Mouse (Mus musculus): ENCODE measurements around the gene Dlk1.

GRCm38 (mm10) chr12:109462594-109462993, 10.0 kb downstream of the Dlk1 start:
- TF ChIP-seq POLR2AphosphoS2 (IDR thresholded peaks at IDR 0.05; ENCODE audit: insufficient read length, low read depth) (no peak), REST (IDR thresholded peaks at IDR 0.05; ENCODE audit: insufficient read depth, insufficient read length) (no peak), POLR2A (IDR thresholded peaks at IDR 0.05; ENCODE audit: insufficient read length, low read depth) (no peak), MAX (IDR thresholded peaks at IDR 0.05; ENCODE audit: low read depth) (no peak)

Data from myocyte (in vitro differentiated cells).